Mouse (Mus musculus): ENCODE data around the gene Necap2. TPM values are rescaled to one million over a fixed set of nuclear protein-coding genes. Genes with fewer than 3 reads are reported as not detected.
A peak's percentile ranks its signal among the peaks of the same experiment; 100 is the strongest.

Gene Necap2
- 66.3 and 68.7 TPM in 2 replicates for polyA plus RNA-seq (2012; rRNA removed)

DNA sequence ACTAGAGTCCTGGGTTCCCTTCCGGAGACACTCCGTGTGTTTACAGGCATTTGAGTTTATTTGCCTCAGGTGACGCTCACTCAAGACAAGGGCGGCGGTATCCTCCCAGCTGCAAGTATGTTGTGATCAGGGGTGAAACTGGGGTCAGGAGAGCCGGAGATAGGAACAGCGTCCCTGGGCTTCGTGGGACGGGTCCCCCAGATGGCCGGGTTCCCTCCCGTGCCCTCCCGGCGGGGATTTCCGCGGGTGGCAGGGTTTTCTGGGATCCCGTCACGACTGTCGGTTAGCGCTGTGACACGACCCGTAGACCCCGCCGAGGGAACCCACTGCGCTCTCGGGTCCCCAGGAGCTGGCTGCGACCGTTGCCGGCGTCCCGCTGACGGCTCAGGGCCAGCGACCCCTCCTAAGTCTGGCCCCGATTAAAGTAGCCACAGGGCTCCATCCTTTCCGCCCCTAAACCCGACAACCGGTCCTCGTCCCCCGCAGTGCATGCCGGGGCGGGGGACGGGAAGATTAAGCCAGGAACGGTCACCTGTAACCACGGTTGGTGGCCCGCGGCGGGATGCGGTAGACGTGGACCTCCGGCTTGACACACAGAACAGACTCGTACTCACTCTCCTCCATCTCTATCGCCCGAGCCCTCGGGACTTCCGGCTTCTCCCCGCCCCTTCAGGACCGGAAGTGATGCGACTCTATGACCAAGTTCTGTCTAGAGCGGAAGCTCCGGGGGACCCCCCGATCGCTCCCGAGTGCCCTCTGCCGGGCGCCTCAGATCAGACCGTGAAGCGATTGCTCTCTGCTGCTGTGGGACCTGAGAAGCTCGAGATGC, at the start of gene Necap2:
Gene Necap2, minus strand, starts transcription at position 677 of the 829 bp plus-strand sequence.
- H3K4me1 ChIP-seq (ENCODE audit: control insufficient read depth, insufficient read depth, low read length), result peaks cover 14% of the 10 kb centered on the region
- no peaks in the 10 kb centered on the region for H3K27me3 ChIP-seq (ENCODE audit: control insufficient read depth, insufficient read depth, low read length)
- peak within 1 kb of the TSS; percentile 97 for H3K4me3 ChIP-seq (replicated peaks; ENCODE audit: insufficient read depth, low read depth, low read length)
- peak within 1 kb of the TSS; percentile 44 for H3K27ac ChIP-seq (ENCODE audit: insufficient read depth, low read length)
- WGBS, result under 1% methylated on average over 67 of the region's 67 CpGs
- TF ChIP-seq POLR2A (IDR thresholded peaks at IDR 0.05; ENCODE audit: borderline replicate concordance, insufficient read depth, low read length), result peak; percentile 98; the same call in 1 of the 2 replicates
- peak; percentile 63 for TF ChIP-seq CTCF (IDR thresholded peaks at IDR 0.05; ENCODE audit: borderline replicate concordance, insufficient read depth, low read depth, low read length)
- DNase-seq, result peak; percentile 94 to 95

DNA sequence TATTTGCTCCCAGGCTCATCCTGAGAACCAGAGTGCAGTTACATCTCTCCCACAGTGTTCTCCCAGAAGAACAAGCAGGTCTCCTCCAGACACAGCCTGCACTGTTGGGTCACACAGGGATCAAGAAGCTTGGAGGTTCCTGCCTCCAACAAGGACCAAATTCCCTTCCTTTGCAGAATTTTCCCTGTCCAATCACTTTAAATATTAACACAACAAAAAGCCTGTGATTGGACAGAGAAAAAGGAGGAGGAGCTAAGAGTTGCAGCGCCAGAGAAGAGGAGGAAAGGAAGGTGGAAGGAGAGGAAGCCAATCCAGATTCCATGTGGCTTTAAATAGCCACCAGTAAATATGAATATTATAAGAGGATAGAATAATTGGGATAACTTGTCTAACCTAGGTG, 44.9 kb upstream of the Necap2 start:
- no peak overlapping the region for H3K4me3 ChIP-seq (replicated peaks; ENCODE audit: insufficient read depth, low read depth, low read length)
- WGBS, result 29% methylated on average over 1 of the region's 1 CpGs
- no peak for DNase-seq
- TF ChIP-seq POLR2A (IDR thresholded peaks at IDR 0.05; ENCODE audit: borderline replicate concordance, insufficient read depth, low read length) (no peak), CTCF (IDR thresholded peaks at IDR 0.05; ENCODE audit: borderline replicate concordance, insufficient read depth, low read depth, low read length) (no peak)
- H3K27ac ChIP-seq (ENCODE audit: insufficient read depth, low read length), result no peak overlapping the region
- no peaks in the 10 kb centered on the region for H3K27me3 ChIP-seq (ENCODE audit: control insufficient read depth, insufficient read depth, low read length)
- peaks cover 37% of the 10 kb centered on the region for H3K4me1 ChIP-seq (ENCODE audit: control insufficient read depth, insufficient read depth, low read length)

DNA sequence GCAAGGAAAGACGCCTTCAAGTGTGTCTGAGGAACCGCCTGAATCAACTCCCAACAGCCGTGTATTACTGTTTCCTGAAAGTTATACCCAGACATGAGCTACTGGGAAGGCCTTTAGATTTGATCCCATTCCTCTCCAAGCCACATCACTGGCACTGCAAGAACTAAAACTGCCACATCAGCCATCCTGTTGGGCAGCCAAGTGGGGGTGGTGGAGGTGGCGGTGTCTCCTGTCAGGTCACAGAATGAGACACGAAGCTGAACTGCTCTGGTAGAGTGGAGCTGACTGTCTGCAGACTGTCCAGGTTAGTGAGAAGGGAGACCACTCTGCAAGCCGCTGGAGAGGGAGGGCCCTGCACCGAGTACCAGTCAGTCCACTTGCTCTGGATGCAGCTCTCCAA, 44.5 kb upstream of the Necap2 start:
- 74% methylated on average over 7 of the region's 7 CpGs for WGBS

DNA sequence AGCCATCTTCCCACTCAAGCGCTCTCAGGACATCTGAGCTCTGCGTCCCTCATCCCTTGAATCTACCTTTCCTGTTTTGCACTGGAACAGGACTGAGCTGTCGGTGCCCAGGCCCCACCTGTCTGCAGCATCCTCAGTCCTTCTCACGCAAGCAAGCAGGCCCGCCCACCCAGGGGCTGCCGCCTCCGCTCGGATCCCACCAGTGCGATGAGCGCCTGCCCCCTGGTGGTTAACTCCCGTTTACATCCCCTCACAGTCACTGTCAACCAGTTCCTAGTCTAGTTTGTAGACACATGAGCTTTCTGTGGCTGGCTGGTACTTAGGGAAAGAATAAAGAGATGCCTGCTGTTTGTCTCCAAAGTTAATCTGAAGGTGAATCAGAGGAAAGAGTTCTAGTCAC, 42.5 kb upstream of the Necap2 start:
- Histone ChIP-seq H3K27me3 (ENCODE audit: control insufficient read depth, insufficient read depth, low read length) (no peaks in the 10 kb centered on the region), H3K4me1 (ENCODE audit: control insufficient read depth, insufficient read depth, low read length) (peaks cover 36% of the 10 kb centered on the region), H3K27ac (ENCODE audit: insufficient read depth, low read length) (no peak overlapping the region), H3K4me3 (replicated peaks; ENCODE audit: insufficient read depth, low read depth, low read length) (no peak overlapping the region)
- no peak for TF ChIP-seq POLR2A (IDR thresholded peaks at IDR 0.05; ENCODE audit: borderline replicate concordance, insufficient read depth, low read length)
- peak; percentile 60 for TF ChIP-seq CTCF (IDR thresholded peaks at IDR 0.05; ENCODE audit: borderline replicate concordance, insufficient read depth, low read depth, low read length)
- WGBS, result 33% methylated on average over 11 of the region's 11 CpGs
- DNase-seq, result peak in 1 of 2 experiments; percentile 40

More for the DNA sequence above, 44.5 kb upstream of the Necap2 start:
- peaks cover 38% of the 10 kb centered on the region for H3K4me1 ChIP-seq (ENCODE audit: control insufficient read depth, insufficient read depth, low read length)
- DNase-seq, result no peak
- H3K4me3 ChIP-seq (replicated peaks; ENCODE audit: insufficient read depth, low read depth, low read length), result no peak overlapping the region
- TF ChIP-seq POLR2A (IDR thresholded peaks at IDR 0.05; ENCODE audit: borderline replicate concordance, insufficient read depth, low read length), result no peak
- no peak for TF ChIP-seq CTCF (IDR thresholded peaks at IDR 0.05; ENCODE audit: borderline replicate concordance, insufficient read depth, low read depth, low read length)
- H3K27me3 ChIP-seq (ENCODE audit: control insufficient read depth, insufficient read depth, low read length), result no peaks in the 10 kb centered on the region
- no peak overlapping the region for H3K27ac ChIP-seq (ENCODE audit: insufficient read depth, low read length)

DNA sequence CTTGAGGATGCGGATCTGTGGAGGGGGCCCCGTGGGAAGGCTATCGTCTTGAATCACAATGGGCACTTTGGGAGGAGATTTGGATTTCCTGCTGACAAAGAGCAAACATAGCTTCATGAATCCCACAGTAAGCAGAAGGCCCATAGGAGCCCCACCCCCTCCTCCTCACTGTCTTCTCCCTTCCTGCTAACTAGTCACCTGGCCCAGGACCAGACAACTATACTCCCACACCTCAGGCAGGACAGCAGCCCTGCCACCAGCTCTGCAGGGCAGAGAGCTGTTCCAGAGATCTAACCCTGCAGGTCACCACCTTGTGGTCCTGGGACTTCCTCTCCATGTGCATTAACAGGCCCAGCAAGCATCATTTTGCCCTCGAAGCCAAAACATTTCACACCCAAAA, 40.5 kb upstream of the Necap2 start:
- H3K27ac ChIP-seq (ENCODE audit: insufficient read depth, low read length), result peak overlapping the region; percentile 26; the same call in 1 of the 2 replicates
- WGBS, result 21% methylated on average over 4 of the region's 4 CpGs
- DNase-seq, result peak in 1 of 2 experiments; percentile 35

DNA sequence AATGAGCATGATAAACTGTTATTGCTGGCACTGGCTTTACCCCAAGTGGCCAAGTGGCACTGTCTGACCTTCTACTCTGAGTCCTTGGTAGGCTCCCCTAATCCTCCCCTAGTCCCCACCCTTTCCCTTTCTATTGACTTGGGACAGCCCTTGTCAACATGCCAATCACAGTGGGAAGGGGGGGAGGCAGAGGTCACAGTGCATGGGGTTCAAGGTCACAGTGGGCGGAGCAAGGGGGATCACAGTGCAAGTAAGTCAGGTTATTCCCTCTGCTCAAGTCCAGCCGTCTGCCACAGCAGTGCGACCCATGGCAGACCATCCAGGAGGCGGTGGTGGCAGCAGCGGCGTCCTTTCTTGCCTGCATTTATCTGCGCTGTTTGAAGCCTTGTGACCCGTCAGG, 37.2 kb upstream of the Necap2 start:
- H3K4me1 ChIP-seq (ENCODE audit: control insufficient read depth, insufficient read depth, low read length), result peaks cover 42% of the 10 kb centered on the region
- no peak for TF ChIP-seq CTCF (IDR thresholded peaks at IDR 0.05; ENCODE audit: borderline replicate concordance, insufficient read depth, low read depth, low read length)
- TF ChIP-seq POLR2A (IDR thresholded peaks at IDR 0.05; ENCODE audit: borderline replicate concordance, insufficient read depth, low read length), result no peak
- no peak for DNase-seq
- WGBS, result 83% methylated on average over 8 of the region's 8 CpGs
- H3K4me3 ChIP-seq (replicated peaks; ENCODE audit: insufficient read depth, low read depth, low read length), result no peak overlapping the region
- H3K27ac ChIP-seq (ENCODE audit: insufficient read depth, low read length), result no peak overlapping the region
- no peaks in the 10 kb centered on the region for H3K27me3 ChIP-seq (ENCODE audit: control insufficient read depth, insufficient read depth, low read length)

More for the DNA sequence above, 40.5 kb upstream of the Necap2 start:
- TF ChIP-seq POLR2A (IDR thresholded peaks at IDR 0.05; ENCODE audit: borderline replicate concordance, insufficient read depth, low read length), result no peak
- Histone ChIP-seq H3K27me3 (ENCODE audit: control insufficient read depth, insufficient read depth, low read length) (no peaks in the 10 kb centered on the region), H3K4me3 (replicated peaks; ENCODE audit: insufficient read depth, low read depth, low read length) (no peak overlapping the region), H3K4me1 (ENCODE audit: control insufficient read depth, insufficient read depth, low read length) (peaks cover 45% of the 10 kb centered on the region)

DNA sequence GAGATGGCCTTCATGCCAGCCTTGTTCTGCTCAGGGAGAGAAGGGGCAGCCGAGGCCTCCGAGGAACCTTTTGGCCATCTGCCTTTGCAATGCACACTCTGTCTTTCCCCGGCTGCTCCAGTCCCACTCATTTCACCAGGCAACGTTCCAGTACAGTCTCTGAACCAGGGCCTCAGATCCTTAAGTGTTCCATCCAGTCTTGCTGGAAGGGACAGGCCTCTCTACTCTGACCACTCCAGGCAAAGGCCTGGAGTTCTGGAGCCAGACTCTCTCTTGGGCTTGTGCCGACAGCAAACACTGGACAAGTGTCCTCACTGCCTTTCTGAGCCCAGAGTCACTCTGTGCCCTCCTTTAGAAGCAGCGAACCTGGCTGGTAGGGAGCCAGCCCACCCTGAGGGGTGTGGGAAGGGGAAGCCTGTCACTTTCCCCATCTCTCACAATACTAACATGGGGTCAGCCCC, 36.4 kb upstream of the Necap2 start:
- 15% methylated on average over 6 of the region's 6 CpGs for WGBS
- TF ChIP-seq POLR2A (IDR thresholded peaks at IDR 0.05; ENCODE audit: borderline replicate concordance, insufficient read depth, low read length) (no peak), CTCF (IDR thresholded peaks at IDR 0.05; ENCODE audit: borderline replicate concordance, insufficient read depth, low read depth, low read length) (no peak)
- H3K27ac ChIP-seq (ENCODE audit: insufficient read depth, low read length), result no peak overlapping the region

DNA sequence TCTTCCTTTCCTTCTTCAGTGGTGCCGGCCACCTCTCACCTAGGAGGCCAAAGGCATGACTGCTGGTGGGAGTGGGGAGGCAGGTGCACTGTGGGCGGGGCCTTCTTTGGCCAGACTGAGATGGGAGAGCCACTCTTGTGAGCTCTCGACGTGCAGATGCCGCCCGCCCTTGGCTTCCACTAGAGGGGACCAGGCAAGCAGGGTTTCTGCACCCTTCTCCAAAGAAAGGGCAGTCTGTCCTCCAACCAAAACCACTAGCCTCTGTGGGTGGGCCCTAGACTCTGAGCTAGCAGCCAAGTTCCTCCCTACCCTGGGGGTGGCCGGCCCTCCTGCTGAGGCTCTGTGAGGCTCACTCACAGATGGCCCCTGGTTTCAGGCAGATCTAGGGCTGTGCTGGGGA, 35.7 kb upstream of the Necap2 start:
- no peak overlapping the region for H3K27ac ChIP-seq (ENCODE audit: insufficient read depth, low read length)
- 60% methylated on average over 7 of the region's 7 CpGs for WGBS

More for the DNA sequence above, 36.4 kb upstream of the Necap2 start:
- no peaks in the 10 kb centered on the region for H3K27me3 ChIP-seq (ENCODE audit: control insufficient read depth, insufficient read depth, low read length)
- DNase-seq, result peak; percentile 39 to 51
- H3K4me3 ChIP-seq (replicated peaks; ENCODE audit: insufficient read depth, low read depth, low read length), result no peak overlapping the region
- peaks cover 35% of the 10 kb centered on the region for H3K4me1 ChIP-seq (ENCODE audit: control insufficient read depth, insufficient read depth, low read length)

More for the DNA sequence above, 35.7 kb upstream of the Necap2 start:
- no peak for DNase-seq
- Histone ChIP-seq H3K4me3 (replicated peaks; ENCODE audit: insufficient read depth, low read depth, low read length) (no peak overlapping the region), H3K27me3 (ENCODE audit: control insufficient read depth, insufficient read depth, low read length) (no peaks in the 10 kb centered on the region), H3K4me1 (ENCODE audit: control insufficient read depth, insufficient read depth, low read length) (peaks cover 28% of the 10 kb centered on the region)
- TF ChIP-seq POLR2A (IDR thresholded peaks at IDR 0.05; ENCODE audit: borderline replicate concordance, insufficient read depth, low read length) (no peak), CTCF (IDR thresholded peaks at IDR 0.05; ENCODE audit: borderline replicate concordance, insufficient read depth, low read depth, low read length) (no peak)

Measured in cerebellum, adult 2 months (tissue).